Mouse (Mus musculus) kidney, postnatal 14 days (tissue): ENCODE data around the gene Ptprt.
"Not testable (repeated sequence)": the region's sequence is repeated elsewhere in the genome, so short reads cannot be mapped to it uniquely, and the experiment has no call there.

Experiments used
- DNase-seq: peaks from one replicate; pipeline ENCODE4 v3.0.0; 2022; ENCODE audit warnings: mixed read lengths

Ptprt gene

DNA sequence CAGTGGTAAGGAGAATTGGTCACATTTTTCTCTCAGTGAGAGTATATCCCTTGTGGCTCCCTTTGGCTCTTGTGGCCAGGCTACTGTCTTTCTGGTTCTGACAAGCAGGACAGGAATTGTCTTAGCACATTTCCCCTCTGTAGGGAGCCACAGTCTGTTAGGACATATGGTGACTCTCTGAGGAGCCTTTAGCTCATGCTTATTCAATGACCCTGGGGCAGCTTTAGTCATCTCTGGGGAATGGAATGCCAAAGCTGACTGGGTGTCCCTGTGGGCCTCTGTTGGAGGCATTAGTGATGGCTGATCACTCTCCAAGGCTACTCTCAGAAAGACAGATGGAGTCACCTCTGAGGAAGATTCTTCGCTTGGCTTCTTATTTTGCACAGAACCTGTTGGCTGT, 1147.7 kb downstream of the Ptprt start:
- DNase-seq: no peak

DNA sequence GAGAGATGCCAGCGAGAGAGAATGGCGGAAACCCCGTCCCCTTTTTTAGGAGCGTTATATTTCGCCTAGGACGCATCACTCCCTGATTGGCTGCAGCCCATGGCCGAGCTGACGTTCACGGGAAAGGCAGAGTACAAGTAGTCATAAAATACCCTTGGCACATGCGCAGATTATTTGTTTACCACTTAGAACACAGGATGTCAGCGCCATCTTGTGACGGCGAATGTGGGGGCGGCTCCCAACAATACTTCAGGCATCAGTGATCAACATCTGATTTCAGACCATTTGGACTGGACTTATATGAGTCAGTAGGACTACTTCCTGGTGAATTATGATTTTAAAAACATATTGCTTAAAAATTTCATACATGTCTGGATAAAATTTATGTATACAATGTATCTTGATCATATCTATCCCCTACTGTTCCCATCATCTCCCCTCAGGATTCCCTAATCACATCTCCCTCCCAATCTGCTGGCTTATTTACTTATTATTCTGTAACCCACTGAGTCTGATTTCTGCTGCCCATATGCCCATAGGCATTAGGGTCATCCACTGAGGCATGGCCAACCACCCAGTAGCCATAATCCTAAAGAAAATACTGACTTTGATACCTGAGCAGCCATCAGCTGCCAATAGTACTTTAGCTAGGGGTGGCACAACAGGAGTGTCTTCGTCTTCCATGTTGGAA, 1148.9 kb downstream of the Ptprt start:
- DNase-seq: not testable (repeated sequence)

DNA sequence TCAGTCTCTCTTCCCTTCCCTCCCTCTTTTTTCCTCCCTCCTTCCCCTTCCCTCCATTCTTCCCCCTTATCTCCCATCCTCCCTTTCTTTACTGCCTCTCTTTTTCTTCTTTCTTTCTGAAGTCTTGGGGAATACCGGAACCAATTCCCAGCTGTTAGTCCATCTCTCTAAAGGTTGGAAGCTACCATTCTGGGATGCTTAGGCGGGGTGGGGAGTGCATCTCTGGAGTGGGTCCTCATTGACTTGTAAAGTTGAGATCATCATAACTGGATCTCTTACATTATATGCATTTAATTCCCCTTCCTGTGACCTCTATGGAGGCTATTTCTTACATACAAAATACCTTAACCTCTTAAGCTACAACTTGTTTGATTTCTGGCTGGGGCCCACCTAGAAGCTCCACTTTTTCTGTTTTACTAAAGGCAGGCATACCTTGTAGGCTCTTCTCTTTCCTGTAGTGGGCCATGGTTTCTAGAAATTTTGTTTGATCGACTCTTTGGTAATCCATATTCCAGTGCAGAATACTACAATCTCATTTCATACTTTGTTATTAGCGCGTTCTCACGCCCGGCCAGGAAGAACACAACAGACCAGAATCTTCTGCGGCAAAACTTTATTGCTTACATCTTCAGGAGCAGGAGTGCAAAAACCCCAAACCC, 1149.7 kb downstream of the Ptprt start:
- DNase-seq: no peak

DNA sequence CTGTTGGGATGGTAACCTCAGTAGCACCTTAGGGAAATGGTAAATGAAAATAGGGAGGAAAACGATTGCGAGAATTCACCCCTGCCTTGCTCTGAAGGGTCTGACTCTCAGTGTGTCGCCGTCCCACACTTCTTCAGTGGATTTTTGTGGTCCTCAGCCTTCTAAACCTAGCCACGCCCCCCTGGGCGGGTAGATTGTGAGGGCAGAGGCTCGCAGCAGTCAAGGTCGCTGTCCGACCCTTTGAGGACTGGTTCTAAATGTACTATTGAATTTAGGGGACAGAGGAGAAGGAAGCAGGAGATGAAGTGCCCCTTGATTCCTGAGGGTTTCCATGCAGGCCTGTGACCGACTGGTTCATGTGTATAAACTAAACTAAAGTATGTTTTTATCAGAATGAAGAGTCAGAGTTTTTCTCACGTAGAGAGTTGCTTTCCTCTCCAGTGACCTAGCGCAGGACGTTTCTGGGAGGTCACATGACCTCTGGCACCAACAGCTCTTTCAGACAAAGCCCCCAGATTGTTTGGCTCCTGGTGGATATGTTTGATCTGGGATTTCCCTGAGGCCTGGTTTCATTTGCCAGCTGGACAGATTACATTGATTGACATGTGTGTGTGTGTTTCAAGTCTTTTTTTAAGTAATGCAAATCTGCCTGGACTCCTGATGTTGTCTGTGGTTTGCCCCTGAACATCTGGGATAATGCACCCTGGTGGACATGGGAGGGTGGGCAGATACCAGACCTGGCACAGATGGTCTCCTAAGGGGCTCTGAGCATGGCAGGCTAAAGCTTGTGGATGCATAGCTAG, 1161.6 kb downstream of the Ptprt start:
- DNase-seq: no peak

DNA sequence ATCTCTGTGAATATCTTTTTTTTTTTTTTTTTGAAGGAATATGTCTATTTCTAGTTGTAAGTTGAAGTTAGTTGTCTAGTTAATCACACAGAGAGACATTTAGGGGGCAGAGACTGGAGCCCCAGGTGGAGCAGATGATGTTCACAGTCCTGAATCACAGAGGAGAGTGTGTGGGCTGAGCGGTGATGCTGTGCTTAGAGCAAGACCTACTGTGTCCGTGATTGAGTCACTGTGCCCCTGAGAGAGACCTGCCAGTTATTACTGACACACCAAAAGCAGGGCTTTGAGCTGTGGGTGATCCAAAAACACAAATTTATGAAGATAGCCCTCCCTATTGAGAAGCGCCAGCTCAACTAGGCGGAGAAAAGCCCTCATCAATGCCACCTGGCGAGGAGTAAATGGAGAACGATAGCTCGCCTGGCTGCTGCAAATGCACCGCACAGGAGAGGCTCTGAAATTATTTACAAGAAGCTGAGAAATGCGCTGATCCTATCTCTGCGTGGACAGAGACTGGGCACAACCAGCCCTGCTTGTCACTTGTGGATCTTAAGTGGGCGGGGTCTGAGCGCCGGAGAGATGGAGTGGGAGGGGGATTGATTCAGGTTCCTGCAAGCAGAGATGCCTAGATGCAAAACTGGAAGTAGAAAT, 1162.4 kb downstream of the Ptprt start:
- no peak for DNase-seq

DNA sequence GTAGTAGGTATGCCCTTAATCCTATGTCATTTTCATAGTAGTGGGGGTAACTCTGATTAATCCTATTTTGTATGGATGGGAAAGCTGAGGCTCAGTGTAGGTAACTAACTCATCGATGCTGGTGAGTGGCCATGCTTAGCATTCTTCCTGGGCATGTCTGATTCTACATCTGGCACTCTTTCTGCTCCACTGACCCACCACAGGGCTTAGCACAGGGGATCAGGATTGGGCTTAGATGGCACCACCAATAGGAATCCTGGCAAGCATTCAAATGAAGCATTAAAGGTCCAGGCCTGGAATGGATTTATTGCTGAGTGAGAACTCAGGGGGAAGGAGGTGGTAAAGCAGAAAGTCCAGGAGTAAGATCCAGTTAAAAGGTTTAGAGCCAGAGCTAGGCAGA, 1179.2 kb downstream of the Ptprt start:
- no peak for DNase-seq

DNA sequence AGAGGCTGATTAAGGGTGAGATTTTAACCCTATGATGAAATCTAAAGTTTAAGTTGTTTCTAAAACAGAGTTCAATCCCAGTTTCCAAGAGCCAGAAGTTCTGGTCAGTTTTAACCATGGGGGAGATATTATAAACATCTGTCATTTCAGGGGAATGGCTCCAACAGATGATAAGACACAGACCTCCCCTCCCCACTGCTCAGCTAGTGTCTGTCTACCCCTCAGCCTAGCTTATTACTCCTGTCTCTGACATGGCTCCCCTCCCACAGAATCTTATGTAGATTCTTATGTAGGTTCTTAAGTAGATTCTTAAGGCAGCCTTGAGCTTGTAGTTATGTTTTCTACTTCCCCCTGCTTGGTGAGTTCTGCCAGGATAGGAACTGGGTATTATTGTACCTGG, 1180.5 kb downstream of the Ptprt start:
- no peak for DNase-seq
